Mouse (Mus musculus) liver, adult 2 months (tissue): ENCODE data around the gene Slc9a1.

ENCODE experiments used
- CTCF ChIP-seq: fragments of 200-500 bp; IDR thresholded peaks from 2 replicates; pipeline ENCODE4 v1.5.1; 2011; ENCODE audit warnings: low read depth, low read length, control low read depth
- POLR2A ChIP-seq: fragments of 200-500 bp; IDR thresholded peaks from 2 replicates; pipeline ENCODE4 v1.6.1; 2011; ENCODE audit warnings: low read length, control low read depth; ENCODE audit not compliant: insufficient read depth; ENCODE audit errors: extremely low read depth

- TF ChIP-seq CTCF: no peak
- TF ChIP-seq POLR2A: no peak
Measured at GRCm38 (mm10) chr4:133402011-133402410, 32.5 kb downstream of the Slc9a1 start.
